Mouse (Mus musculus): ENCODE results near the gene Stk36. TPM values are rescaled to one million over a fixed set of nuclear protein-coding genes. Genes with fewer than 3 reads are reported as not detected.

Stk36 gene
- 1 to 10 TPM; 3.4 to 5.6 TPM for total RNA-seq (2021)
- long read RNA-seq, partial matches to known transcripts, result 1 of 4 reads
- long read RNA-seq, other reads (novel, unspliced or antisense), result 3 of 4 reads

DNA sequence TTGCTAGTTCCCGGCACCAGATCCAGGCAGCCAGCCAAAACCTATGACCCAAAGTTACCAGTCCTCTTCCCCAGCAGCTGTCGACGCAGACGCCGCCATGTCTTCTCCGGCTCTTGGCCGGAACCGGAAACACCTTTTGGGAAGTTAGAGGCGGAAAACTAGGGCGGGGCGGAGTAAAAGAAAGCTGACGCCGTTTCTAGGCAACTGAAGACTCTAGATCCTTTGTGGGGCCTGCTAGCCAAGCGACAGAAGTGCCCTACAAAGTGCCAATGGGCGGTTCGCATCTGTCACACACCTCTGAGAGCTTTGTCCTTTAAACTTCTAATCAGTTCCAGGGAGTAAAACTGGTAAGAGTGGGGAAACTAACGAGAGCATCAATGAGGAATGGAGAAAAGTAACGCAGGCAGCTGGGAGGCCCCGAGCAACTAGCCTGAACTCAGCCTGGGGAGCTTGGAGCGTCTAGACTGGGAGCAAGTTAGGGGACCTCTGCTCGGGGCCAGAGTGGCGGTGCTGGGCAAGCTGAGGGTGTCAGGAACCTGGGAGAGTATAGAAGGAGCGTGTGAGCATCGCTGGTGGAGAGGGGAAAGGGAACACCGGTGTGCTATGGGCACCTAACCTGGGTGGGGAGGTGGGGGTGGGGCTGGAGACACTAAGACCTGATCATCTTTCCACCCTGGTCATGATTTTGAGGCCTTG is at the start of gene Stk36, which contains the start of gene Rnf25:
TSS of gene Stk36 (plus strand) at position 179 of the 696 bp plus-strand sequence.
TSS of gene Rnf25 (minus strand) at position 131 of the 696 bp plus-strand sequence.
- peak; percentile 84 to 92 for DNase-seq (ENCODE audit: low spot score in 2 of 2)

DNA sequence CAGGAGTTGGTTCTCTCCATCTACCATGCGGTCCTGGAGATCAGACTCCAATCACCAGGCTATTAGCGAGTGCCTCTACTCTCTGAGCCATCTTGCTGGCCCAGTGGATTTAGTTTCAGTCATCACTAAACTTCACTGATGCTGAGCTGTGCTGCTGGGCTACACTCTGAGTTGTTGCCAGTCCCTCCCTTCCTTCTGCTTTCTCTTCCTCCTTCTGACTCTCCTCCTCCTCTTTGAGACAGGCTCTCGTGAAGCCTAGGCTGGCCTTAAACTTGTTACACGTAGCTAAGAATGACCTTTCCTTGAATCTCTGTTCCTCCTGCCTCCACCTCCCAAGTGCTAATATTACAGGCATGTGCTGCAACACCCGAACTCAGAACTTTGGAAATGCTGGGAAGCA is 42.2 kb upstream of the Stk36 start:
- no peak for DNase-seq (ENCODE audit: low spot score in 2 of 2)

DNA sequence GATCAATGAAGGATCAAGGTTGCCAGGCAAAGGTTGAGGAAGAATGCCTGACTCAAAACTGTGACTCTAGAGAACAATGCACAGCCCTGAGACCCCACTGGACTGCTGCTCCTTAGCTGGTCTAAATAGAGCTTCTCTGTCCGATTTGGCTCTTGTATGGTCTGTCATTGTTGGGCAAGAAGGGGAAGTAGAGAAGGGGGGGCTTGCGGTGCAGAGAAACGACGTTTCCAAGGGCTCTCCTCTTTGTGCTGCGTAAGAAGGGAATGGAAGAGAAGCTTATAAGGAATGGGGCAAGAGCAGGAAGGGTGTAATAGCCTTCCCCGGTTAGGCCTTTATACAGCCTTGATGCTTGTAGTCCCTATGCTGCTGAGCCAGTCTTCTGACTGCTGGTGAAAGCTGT is 35.4 kb upstream of the Stk36 start:
- no peak for DNase-seq (ENCODE audit: low spot score in 2 of 2)

DNA sequence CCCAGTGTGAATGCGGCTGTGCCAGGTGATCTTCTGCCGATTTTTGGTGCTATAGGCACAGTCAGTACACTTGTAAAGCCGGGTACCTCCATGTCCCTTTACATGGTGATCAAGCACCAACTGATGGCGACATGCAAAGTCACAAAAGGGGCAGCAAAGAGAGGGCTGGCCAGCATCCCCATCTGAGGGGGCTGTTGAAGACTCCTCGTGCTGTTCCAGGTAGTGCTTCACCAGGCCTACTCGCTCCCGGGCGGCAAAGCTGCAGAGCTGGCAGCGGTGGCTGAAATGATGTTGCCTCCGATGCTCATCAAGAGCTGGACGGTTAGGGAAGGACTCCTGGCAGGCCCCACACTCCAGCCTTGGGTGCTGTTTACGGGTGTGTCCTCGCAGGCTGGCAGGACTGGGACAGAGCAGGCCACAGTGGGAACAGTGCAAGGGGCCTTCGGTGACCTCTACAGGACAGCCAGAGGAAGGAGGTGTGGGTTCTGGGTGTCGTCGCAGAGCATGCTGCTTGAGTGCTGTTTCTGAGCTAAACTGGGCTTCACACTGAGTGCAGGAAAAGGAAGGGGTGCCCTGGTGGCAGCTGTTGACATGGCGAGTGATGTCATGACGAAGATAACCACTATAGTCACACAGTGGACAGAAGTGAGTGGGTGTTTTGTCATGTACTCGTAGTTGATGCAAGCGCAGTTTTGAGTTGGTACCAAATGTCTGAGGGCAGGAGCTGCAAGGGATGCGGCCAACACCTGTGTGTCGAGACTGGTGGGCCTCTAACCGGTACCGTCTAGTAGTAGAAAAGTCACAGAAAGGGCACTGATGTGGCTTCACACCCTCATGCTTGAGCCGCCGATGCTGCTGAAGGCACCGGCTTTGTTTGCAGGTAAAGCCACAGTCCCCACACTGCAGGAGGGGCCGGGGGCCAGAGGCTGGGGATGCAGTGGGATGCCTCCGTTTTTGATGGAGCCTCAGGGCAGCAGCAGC is 31.2 kb upstream of the Stk36 start:
- DNase-seq (ENCODE audit: low spot score in 2 of 2), result no peak

DNA sequence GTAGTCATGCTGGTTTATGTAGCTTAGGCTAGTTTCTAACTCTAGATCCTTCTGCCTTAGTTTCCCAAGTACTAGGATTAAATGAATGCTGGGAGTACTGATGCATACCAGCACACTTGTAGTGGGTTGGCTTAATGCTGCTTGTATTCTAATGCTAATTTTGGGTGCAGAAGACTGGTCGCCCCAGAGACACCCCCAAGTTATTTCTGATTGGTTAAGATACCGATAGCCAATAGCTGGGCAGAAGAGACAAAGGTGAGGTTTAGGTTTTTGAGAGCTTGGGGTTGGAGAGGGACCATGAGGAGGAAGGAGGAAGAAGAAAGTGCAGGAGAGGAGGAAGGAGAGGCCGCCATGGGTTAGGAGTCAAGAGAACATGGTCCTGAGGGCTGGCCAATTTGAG is 18.6 kb upstream of the Stk36 start:
- DNase-seq (ENCODE audit: low spot score in 2 of 2), result no peak

DNA sequence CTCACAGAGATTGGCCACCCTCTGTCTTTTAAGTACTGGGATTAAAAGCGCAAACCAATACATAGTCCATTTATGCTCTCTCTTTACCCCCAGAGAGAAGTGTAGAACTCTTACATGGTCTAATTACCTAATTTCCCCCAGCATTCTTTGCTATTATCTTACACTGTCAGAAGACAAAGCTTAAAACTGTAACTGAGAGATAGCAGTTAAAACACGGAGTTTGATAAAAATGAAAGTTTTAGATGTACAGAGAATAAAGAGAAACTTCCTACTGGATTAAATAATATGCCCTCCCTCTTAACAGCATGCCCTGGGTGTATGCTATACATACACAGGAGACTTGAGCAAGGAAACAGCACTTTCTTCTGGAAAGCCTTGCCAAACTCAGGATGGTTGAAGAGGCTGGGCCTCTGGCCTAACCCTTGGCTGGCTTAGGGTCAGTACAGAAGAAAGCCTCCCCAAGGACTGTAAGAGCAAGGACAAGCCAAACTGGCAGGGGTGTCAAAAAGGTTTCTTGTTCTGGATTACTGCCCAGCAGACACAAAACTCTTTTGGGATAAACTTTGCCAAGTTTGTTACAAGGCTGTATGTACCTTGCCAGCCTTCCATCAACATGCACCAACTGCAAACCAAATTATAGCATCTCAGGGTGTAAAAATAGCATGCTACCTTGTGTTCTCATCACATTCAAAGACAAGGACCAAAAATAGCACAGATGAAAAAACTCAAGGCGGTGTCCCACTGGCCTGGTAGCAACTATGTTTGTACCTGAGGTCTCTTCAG is 16.4 kb upstream of the Stk36 start:
- no peak for DNase-seq (ENCODE audit: low spot score in 2 of 2)

DNA sequence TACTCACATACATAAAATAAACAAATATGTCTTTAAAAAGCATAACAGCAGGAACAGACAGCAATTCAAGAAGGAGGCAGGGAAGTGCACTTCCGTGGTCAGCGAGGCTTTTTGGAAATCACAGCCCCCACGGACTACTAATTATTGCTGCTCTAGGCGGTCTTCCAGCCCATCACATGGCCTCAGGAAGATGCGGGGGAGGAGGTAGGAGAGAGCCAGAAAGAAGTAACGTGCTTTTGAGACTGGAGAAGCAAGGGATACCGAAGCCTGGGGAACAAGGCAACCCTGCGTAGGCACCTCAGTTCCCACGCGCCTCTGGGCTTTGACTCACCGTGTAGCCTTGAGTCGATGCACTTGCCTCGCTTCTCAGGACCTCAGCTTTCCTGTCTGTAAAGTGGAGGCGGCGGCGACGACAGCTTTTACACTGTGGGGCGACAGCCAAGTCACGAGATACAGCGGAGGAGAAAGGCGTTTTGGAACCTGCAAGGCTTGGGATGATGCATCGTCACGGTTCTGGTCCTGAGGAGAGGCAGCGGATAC is 13.9 kb upstream of the Stk36 start:
- no peak for DNase-seq (ENCODE audit: low spot score in 2 of 2)

DNA sequence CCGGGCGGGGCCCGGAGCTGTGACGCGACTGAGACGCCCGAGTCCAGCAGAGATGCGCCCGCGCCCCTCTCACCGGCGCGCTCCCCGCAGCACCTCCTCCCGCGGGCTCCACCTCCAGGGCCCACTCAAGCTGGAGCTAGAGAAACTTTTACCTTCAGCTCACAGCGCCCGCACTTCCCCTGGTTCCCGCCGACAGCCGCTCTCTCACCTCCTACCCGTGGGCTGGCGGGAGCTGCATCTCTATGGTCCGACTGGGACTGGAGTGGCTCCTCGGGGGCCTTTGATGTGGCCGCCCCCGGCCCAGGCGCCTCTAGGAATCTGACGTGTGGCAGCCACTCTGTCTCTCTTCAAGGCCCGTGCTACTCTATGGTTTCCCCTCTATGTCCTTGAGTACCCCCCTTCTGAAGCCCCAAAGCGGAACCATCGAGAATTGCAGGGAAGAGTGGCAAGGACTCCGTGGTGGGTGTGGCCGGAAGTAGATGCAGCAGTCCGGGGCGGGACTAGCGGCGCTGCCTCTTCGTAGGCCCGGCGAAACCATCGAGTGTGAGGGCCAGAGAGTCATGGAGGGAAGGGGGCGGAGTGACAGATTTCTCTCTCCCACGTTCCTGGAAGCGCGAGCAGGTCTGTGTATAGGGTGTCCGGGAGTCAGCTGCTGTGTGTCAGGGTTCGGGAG is 13.3 kb upstream of the Stk36 start, which contains the start of the genes Zfp142 and Bcs1l:
TSS of gene Zfp142 (minus strand) at position 474 of the 673 bp plus-strand sequence.
TSS of gene Bcs1l (plus strand) at position 517 of the 673 bp plus-strand sequence.
- peak; percentile 99 for DNase-seq (ENCODE audit: low spot score in 2 of 2)

DNA sequence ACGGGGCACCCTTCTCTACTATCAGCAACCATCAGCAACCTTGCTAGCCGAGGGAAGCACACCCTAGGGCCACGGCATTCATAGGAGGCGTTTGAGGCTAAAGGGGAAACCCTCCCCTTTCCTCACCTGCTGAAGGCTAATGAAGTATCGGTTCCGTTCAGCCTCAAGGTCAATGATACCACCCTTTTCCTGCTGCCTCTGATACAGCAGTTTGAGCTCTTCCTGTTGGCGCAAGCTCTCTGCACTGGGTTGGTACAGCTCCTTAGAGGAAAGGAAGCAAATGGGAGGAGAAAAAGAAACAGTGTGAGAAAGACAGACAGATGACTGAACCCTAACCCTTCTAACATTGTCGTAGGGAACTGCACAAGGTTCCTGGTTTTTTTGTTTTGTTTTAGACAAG is 6.8 kb upstream of the Stk36 start:
- DNase-seq (ENCODE audit: low spot score in 2 of 2), result no peak

DNA sequence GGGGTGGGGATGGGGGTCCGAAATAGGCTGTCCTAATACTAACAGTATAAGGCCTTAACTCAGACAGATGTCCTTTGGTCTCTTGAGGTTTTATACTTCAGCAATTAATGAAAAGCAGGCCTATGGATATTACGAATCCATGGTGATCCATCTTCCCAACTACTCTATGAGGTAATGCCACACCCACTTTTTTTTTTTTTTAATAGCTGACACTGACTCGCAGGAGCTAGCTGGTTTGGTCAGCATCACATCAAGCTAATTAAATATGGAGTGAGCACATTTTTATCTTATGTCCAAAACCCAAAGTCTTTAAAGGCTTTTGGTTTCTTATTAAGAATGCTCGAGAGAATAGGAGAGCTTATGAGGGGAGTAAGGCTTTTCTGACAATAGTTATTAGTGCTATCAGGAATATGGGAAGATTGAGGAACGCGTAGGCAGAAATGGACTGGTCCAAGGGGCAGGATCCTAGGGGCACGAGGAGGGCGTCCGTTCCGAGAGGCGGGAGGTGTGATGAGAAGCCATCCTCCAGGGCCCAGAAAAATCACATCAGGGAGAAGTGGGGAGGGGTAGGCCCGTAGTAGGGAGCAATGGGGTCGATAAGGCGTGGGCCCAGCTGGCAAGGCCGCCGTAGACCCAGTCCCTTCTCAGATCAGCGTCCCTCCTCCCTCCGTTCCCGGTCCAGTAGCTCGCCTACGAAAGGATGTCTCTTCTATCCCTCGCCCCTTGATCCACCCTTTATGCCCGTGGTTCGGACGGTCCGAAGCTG is 561 bp upstream of the Stk36 start:
- no peak for DNase-seq (ENCODE audit: low spot score in 2 of 2)

DNA sequence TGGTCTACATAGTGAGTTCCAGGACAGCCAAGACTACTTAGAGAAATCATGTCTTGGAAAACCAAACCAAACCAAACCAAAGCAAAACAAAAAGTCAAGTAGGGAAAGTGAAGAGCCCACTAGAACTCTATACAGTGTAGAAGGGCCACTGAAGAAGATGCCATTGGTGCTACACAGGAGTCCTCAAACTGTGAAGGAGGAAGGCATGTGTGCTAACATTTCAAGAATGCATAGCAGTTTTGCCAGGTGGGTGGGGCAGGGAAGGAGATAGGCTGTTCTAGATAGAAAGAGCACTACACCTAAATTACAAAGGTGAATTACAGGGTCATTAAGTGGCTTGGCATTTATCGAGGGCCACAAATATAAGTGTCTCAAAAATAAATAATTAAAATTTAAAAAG is 22.9 kb downstream of the Stk36 start:
- DNase-seq (ENCODE audit: low spot score in 2 of 2), result no peak

DNA sequence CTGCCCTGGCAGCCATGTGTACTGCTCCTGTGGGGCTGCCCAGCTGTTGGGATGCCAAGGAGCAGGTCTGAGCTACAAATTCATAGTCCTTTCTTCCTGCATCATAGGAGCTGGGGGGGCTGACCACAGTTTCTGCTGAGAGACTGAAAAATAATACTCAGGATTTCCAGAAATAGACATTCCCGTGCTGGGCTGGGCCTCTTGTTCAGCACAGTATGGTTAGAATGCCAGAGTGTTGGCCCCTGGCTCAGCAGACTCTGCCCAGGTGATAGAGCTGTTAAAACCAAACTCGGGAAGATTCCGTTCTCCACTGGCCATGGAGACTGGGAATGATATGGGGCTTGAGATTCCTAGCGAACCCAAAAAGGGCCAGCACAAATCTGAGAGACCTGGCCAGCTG is 24.8 kb downstream of the Stk36 start:
- no peak for DNase-seq (ENCODE audit: low spot score in 2 of 2)

DNA sequence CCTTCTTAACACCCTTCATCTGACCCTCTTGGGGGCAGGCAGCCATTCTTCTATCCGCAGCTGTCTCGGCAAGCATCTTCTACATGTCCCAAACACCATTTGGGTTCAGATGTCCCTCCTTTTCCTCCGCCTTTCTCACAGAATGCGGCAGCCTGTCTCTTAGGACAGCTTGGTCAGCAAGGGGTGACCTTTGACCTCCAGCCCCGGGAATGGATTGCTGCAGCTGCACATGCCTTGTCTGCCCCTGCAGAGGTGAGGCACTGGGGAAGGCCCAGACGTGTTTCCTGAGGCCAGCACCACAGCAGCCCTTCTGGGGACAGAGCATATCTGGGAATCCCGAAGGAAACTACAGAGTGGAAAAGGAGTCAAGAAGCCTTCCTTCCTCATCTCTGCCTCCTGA is 26.8 kb downstream of the Stk36 start:
- DNase-seq (ENCODE audit: low spot score in 2 of 2), result no peak

DNA sequence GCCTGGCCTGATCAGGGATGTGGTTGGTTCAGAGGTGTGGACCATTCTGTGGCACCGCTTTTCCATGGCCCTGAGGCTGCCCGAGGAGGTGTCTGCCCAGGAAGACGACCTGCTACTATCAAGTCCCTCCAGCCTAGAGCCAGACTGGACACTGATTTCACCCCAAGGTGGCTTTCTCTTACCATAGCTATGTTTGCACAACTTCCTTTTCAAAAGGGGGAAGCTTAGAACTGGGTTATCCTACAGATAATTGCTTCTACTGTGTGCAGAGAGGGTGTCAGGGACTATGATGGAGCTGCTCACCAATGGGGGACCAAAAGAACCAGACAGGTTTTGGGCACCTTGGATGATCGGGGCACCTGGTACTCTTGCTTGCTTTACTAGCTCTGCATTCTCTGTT is 31.5 kb downstream of the Stk36 start:
- no peak for DNase-seq (ENCODE audit: low spot score in 2 of 2)

DNA sequence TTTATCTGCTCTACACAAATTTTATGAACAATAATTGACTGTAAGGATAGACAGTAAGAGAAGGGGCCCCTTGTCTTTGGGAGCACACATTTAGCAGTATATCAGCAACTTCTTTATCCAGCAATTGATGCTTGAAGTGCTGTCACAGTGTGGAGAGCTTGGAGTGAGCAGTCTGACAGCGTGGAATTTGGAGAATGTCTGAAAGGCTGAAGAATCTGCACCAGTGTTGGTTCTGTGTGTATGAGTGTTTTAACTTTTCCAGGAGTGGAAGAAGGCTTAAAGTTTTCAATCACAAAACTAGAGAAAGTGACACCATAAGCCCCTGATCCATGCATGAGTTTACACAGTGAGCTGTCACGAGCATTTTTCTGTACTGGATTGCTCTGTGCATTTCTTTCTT is 42.3 kb downstream of the Stk36 start:
- DNase-seq (ENCODE audit: low spot score in 2 of 2), result no peak

DNA sequence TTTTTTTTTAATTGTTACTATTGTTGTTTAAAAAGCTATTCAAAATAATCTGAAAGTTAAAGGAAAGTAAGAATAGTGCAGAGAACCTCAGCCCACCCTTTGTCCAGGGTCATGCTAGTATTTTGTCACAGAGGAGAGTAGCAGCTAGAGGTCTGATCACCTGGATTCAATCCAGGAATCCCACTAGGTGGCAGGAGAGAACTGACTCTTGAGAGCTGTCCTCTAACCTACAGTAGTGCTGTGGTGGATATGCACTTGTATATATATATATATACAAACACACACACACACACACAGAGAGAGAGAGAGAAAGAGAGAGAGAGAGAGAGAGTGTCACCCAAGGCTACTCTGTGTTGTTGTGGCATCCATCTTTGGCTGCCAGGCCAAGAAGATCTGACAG is 42.7 kb downstream of the Stk36 start:
- DNase-seq (ENCODE audit: low spot score in 2 of 2), result no peak

DNA sequence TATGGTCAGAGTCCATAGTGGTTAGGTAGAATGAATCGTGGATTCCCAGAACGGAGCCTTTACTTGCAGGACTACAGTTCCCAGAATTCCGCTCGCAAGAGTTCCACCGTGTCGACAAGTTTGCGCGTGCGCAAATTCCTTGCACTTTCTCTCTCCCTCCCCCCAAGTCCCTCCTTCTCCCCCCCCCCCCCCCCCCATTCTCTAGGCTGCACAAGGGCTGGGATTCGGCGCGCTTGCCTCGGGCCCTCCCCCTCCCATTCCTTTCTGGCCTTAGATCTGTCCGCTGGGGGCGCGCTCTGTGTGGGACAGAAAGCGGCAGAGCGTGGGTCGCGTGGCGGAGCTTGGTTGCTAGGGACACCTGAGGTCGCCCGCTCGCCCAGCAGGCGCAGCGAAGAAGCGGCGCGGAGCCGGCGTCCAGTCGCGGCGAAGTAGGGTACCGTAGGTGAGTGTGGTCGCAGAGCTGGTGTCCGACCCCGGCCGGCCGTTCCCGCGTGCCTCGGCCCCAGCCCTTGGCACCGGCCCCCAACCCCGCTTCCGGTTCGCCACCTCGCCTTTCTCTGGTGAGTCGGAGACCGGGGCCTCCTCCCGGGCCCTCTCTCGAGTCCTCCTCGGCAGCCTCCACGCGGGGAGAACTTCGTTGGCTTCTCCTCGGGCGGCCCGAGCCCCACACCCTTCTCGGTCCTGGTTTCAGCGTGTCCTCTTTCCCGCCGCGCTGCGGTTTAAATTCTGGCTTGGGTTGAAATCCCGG is 60.4 kb downstream of the Stk36 start, which contains the start of gene Ttll4:
TSS of gene Ttll4 (plus strand) at position 298 of the 748 bp plus-strand sequence.
- DNase-seq (ENCODE audit: low spot score in 2 of 2), result peak; percentile 86 to 94

DNA sequence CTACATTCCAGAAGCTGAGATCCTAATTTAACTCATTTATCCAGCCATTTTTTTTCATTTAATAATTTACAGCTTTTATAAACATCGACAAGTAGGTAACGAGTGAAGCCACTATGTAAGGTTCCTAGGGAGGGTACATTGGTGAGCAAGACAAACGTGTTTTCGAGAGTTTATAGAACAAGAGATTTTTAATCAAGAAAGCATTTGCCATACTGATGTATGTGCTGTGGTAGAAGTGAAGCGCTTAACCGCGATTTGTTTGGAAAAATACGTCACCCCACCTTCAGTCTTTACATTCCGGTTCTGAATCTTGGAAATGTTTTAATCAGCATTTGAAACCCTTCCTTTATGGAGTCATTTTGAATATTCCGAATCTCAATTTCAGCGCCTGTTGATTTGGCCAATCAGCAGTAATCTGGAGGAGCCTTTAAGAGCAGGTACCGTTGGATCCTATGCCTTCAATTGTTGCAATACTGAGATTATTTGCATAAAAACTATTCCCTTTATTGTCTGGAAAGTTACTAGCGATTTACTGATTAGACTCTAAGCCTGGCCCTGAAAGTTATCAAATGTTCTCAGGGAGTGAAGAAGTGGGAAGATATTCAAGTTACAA is 61.1 kb downstream of the Stk36 start:
- DNase-seq (ENCODE audit: low spot score in 2 of 2), result no peak

Measured in layer of hippocampus, adult 18-20 months (tissue).